Mouse (Mus musculus): ENCODE data around the gene Thoc5. TPM values are rescaled to one million over a fixed set of nuclear protein-coding genes. Genes with fewer than 3 reads are reported as not detected.
A peak's percentile ranks its signal among the peaks of the same experiment; 100 is the strongest.

The Thoc5 gene
- polyA plus RNA-seq, 1 experiment = 46.4 TPM

DNA sequence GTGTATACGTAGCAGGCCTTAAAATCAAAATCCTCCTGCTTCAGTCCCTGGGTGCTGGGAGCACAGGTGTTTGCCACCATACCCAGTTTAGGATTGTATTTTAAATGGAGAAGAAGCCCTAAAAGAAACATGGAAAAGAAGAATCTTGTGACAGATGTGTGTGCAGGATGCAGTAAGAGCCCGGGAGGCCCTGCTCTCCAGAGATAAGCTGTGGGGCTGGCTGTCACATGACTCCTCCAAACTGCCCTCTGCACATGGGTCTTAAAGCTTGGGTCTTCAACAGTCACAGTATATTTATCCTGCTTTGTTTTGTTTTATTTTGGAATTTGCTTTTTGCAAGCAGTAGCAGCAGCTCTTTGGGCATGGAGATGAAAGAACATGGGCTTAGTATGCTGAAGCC is 72.4 kb downstream of the Thoc5 start:
- TF ChIP-seq POLR2A (IDR thresholded peaks at IDR 0.05; ENCODE audit: extremely low read depth, insufficient read depth, low read length) (no peak), CTCF (IDR thresholded peaks at IDR 0.05; ENCODE audit: extremely low read depth, insufficient read depth, low read length) (no peak)
- H3K4me1 ChIP-seq (ENCODE audit: control insufficient read depth, insufficient read depth, low read length) = peaks cover 4% of the 10 kb centered on the region; the same call in 1 of the 2 replicates
- no peak overlapping the region for H3K27ac ChIP-seq (ENCODE audit: insufficient read depth, low read length)
- no peak overlapping the region for H3K4me3 ChIP-seq (ENCODE audit: insufficient read depth, low read length)

DNA sequence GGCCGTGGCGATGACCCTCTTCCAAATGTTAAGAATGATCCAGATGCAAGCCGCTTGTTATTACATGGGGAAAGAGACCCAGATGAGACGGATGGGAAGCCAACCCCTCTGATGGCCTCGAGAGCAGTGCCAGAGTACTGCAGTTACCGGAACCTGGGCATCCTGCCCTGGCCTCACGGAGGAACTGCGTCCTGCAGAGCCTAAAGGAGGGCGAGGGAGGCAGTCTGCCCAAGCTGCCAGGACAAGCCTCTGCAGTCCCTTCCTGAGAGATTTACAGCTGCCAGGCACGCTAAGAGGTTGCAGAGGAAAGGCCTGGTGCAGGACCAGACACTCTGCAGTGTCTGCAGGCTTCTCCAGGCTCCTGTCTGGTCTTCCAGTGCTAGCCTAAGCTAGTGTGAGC is 73.3 kb downstream of the Thoc5 start:
- Histone ChIP-seq H3K4me1 (ENCODE audit: control insufficient read depth, insufficient read depth, low read length) (no peaks in the 10 kb centered on the region), H3K27ac (ENCODE audit: insufficient read depth, low read length) (no peak overlapping the region), H3K4me3 (ENCODE audit: insufficient read depth, low read length) (no peak overlapping the region)
- TF ChIP-seq CTCF (IDR thresholded peaks at IDR 0.05; ENCODE audit: extremely low read depth, insufficient read depth, low read length) (no peak), POLR2A (IDR thresholded peaks at IDR 0.05; ENCODE audit: extremely low read depth, insufficient read depth, low read length) (no peak)

DNA sequence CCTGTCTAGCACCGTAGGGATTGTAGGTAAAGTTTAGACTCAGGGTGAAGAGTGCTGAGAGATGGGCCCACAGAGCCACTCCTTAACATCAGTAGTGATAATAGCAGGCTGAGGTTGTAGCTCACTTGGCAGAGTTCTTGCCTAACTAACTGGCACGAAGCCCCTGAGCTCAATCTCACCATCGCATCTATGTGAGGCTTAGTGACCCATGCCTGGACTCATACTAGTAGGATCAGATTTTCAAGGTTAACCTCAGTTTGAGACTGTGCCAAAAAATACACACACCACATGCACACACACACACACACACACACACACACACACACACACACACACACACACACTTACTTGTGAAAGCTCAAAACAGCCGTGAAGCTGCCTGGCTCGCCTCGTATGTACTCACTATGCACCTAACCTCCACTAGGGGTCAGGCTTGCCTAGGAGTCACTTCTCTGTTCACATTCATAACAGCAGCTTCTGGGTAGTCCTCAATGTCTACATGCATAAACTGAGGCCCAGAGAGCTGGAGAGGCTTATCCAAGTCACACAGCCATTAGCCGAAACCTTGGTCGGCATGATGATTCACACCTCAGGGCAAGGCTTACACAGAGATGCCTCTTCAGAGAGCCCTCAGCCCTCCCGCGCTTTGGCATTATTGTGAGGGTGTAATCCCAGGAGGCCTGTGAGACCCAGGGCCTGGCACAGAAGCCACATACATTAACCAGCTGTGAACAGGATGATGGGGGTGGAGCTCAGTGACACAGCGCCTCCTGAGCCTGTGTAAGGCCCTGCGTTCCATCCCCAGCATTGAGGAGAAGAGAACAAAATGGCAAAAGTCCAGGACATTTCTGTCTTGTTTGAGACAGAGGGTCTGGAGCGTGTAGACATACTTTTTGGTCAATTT is 78.1 kb downstream of the Thoc5 start:
- TF ChIP-seq POLR2A (IDR thresholded peaks at IDR 0.05; ENCODE audit: extremely low read depth, insufficient read depth, low read length) = no peak
- peak; percentile 89 for TF ChIP-seq CTCF (IDR thresholded peaks at IDR 0.05; ENCODE audit: extremely low read depth, insufficient read depth, low read length)
- H3K4me1 ChIP-seq (ENCODE audit: control insufficient read depth, insufficient read depth, low read length) = no peaks in the 10 kb centered on the region
- H3K4me3 ChIP-seq (ENCODE audit: insufficient read depth, low read length) = no peak overlapping the region
- H3K27ac ChIP-seq (ENCODE audit: insufficient read depth, low read length) = no peak overlapping the region

DNA sequence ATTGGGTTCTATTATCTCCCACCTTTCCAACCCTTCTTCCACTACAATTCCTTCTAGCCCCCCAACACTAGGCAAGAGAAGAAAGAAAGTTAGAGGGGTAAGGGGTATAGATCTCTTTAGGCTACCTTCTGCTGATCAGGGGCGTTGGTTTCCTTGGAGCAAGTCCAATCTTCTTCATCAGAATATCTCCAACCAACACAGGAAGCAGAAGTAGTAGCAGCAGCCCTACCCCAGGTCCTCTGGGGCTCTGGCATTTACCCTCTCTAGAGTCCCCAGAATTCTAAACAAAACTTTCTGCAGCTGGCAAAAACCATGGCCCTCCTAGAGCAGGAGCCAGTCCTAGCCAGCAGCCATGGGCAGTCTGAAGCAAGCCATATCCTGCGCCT is 78.7 kb downstream of the Thoc5 start:
- Histone ChIP-seq H3K27ac (ENCODE audit: insufficient read depth, low read length) (no peak overlapping the region), H3K4me1 (ENCODE audit: control insufficient read depth, insufficient read depth, low read length) (no peaks in the 10 kb centered on the region), H3K4me3 (ENCODE audit: insufficient read depth, low read length) (no peak overlapping the region)
- TF ChIP-seq POLR2A (IDR thresholded peaks at IDR 0.05; ENCODE audit: extremely low read depth, insufficient read depth, low read length) (no peak), CTCF (IDR thresholded peaks at IDR 0.05; ENCODE audit: extremely low read depth, insufficient read depth, low read length) (no peak)

DNA sequence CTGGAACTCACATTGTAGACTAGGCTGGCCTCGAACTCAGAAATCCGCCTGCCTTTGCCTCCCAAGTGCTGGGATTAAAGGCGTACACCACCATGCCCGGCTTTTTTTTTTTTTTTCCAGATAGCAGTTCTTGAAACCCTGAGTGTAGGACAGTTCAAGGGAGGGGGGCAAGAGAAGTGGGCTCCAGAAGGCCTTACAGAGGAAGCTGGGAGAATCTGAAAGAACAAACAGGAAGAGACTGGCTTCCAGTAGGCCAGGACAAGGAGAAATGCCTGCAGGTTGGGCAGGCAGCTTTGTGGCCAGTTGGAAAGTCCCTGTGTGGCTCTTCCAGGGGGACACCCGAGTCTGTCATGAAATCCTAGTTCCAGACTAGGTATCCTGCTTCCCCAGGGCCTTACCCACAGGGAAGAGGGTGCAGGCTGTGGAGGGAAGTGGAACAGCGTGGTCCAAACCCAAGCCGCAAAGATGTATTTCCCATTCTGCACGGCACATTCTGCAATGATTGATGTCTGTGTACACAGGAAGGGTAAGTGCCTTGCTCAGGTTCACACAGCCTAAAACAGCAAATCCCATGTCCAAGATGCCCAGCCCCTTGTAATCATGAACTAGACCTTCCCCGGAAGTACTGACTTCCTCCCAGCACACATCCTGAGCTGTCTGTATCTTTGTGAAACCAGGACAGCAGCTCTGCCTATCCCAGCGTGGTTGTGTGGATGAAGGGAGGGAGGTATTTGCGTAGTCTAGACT is 79.4 kb downstream of the Thoc5 start:
- no peak overlapping the region for H3K27ac ChIP-seq (ENCODE audit: insufficient read depth, low read length)
- TF ChIP-seq CTCF (IDR thresholded peaks at IDR 0.05; ENCODE audit: extremely low read depth, insufficient read depth, low read length) (no peak), POLR2A (IDR thresholded peaks at IDR 0.05; ENCODE audit: extremely low read depth, insufficient read depth, low read length) (no peak)
- H3K4me3 ChIP-seq (ENCODE audit: insufficient read depth, low read length) = no peak overlapping the region
- H3K4me1 ChIP-seq (ENCODE audit: control insufficient read depth, insufficient read depth, low read length) = no peaks in the 10 kb centered on the region

DNA sequence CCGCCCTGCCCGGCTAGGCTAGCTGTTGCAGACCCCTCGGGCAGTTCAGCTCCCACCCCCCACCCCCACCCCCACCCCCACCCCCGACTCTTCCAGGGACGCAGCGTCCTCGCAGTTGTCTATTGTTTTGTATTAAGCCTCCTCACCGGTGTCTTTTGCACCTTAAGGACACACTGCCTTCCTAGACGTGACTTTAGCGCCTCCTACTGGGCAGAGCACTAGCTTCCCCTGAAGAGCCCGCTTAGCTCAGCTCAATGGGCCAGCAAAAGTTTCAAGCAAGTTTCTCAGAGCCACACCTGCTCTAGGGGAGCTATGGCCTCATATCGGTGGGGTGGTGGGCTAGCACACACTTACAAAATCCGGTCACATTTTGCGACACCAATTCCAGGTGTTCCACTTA is 80.5 kb downstream of the Thoc5 start:
- no peak overlapping the region for H3K27ac ChIP-seq (ENCODE audit: insufficient read depth, low read length)
- peak; percentile 88 for TF ChIP-seq CTCF (IDR thresholded peaks at IDR 0.05; ENCODE audit: extremely low read depth, insufficient read depth, low read length)
- no peak for TF ChIP-seq POLR2A (IDR thresholded peaks at IDR 0.05; ENCODE audit: extremely low read depth, insufficient read depth, low read length)
- H3K4me3 ChIP-seq (ENCODE audit: insufficient read depth, low read length) = no peak overlapping the region
- no peaks in the 10 kb centered on the region for H3K4me1 ChIP-seq (ENCODE audit: control insufficient read depth, insufficient read depth, low read length)

Other genes starting within 250 kb of the Thoc5 start
- gene Uqcr10, start 191.0 kb upstream of the Thoc5 start, polyA plus RNA-seq (2012; rRNA removed) = 1,122 and 1,215 TPM in 2 replicates
- 48.1 and 52.6 TPM in 2 replicates for gene Zmat5, start 190.6 kb upstream of the Thoc5 start, polyA plus RNA-seq (2012; rRNA removed)
- 29.8 and 54.4 TPM in 2 replicates for gene Cabp7, start 148.5 kb upstream of the Thoc5 start, polyA plus RNA-seq (2012; rRNA removed)
- 60.5 and 65.6 TPM in 2 replicates for gene Nf2, start 45.8 kb upstream of the Thoc5 start, polyA plus RNA-seq (2012; rRNA removed)
- gene Nipsnap1, start 21.4 kb upstream of the Thoc5 start, polyA plus RNA-seq (2012; rRNA removed) = 77.7 and 84.0 TPM in 2 replicates
- 33.5 and 35.3 TPM in 2 replicates for gene Nefh, start 52.7 kb downstream of the Thoc5 start, polyA plus RNA-seq (2012; rRNA removed)
- gene Ap1b1, start 91.5 kb downstream of the Thoc5 start, polyA plus RNA-seq (2012; rRNA removed) = 162 and 169 TPM in 2 replicates
- gene Rasl10a, start 162.8 kb downstream of the Thoc5 start, polyA plus RNA-seq (2012; rRNA removed) = 83.2 and 86.6 TPM in 2 replicates
- 91.6 and 98.8 TPM in 2 replicates for gene Gas2l1, start 170.0 kb downstream of the Thoc5 start, polyA plus RNA-seq (2012; rRNA removed)
- gene Rhbdd3, start 203.6 kb downstream of the Thoc5 start, polyA plus RNA-seq (2012; rRNA removed) = 32.3 and 34.4 TPM in 2 replicates
- 345 and 350 TPM in 2 replicates for gene Ewsr1, start 203.9 kb downstream of the Thoc5 start, polyA plus RNA-seq (2012; rRNA removed)

Measured in cortical plate, adult 2 months (tissue).